Mouse (Mus musculus): ENCODE results near the gene Sphkap.

Gene Sphkap

GRCm38 (mm10) chr1:83297137-83298076 is 110.6 kb downstream of the Sphkap start:
- DNase-seq (ENCODE audit: low spot score), result no peak

- no peak for DNase-seq (ENCODE audit: low spot score)
These were observed 122.1 kb downstream of the Sphkap start for GRCm38 (mm10) chr1:83285866-83286265.

- no peak for DNase-seq (ENCODE audit: low spot score)
These were observed 131.0 kb downstream of the Sphkap start for GRCm38 (mm10) chr1:83277044-83277443.

- no peak for DNase-seq (ENCODE audit: low spot score)
These were observed 131.4 kb downstream of the Sphkap start for GRCm38 (mm10) chr1:83276637-83277036.

- DNase-seq (ENCODE audit: low spot score), result no peak
These were observed 156.3 kb downstream of the Sphkap start for GRCm38 (mm10) chr1:83251746-83252145.

GRCm38 (mm10) chr1:83248235-83248746 is 159.7 kb downstream of the Sphkap start:
- no peak for DNase-seq (ENCODE audit: low spot score)

- DNase-seq (ENCODE audit: low spot score), result no peak
These were observed 180.1 kb downstream of the Sphkap start for GRCm38 (mm10) chr1:83227946-83228345.

- DNase-seq (ENCODE audit: low spot score), result no peak
These were observed 183.5 kb downstream of the Sphkap start for GRCm38 (mm10) chr1:83224423-83224960.

GRCm38 (mm10) chr1:83223072-83223471 is 184.9 kb downstream of the Sphkap start:
- DNase-seq (ENCODE audit: low spot score), result no peak

- DNase-seq (ENCODE audit: low spot score), result no peak
These were observed 189.7 kb downstream of the Sphkap start for GRCm38 (mm10) chr1:83218260-83218659.

GRCm38 (mm10) chr1:83209981-83210380 is 198.0 kb downstream of the Sphkap start:
- no peak for DNase-seq (ENCODE audit: low spot score)

Data from ovary, postnatal 14 days (tissue).